Mouse (Mus musculus) Patski (cell line): ENCODE data around the gene Coro7. TPM values are rescaled to one million over a fixed set of nuclear protein-coding genes. Genes with fewer than 3 reads are reported as not detected.

Experiments used
- ATAC-seq: fragments of 100-300 bp; one replicate; pipeline ENCODE4 v1.8.0; 2021
- CTCF ChIA-PET: fragments of 350-600 bp; sonication (Branson Sonifier 250); formaldehyde crosslinking; loops from one replicate; lab custom pipeline; 2022; ENCODE audit warnings: inconsistent platforms; lab: Charles Lee
- POLR2A ChIA-PET: fragments of 350-600 bp; sonication (Branson Sonifier 250); formaldehyde crosslinking; loops from one replicate; lab custom pipeline; 2022; ENCODE audit warnings: antibody characterized with exemption, inconsistent platforms; lab: Charles Lee
- DNase-seq: peaks from one replicate; pipeline ENCODE4 v3.0.0-alpha.2; 2011; ENCODE audit warnings: low read depth, low spot score
- H3K27me3 ChIP-seq: fragments of 371-371 bp; one replicate; pipeline ENCODE4 v1.5.1; 2021
- CTCF ChIP-seq: fragments of 100-300 bp; IDR thresholded peaks from one replicate; pipeline ENCODE4 v1.5.1; 2021
- in situ Hi-C: fragments of 300-500 bp; cut with MboI; formaldehyde crosslinking; loops from 3 replicates; pipeline ENCODE4 v1.11.1; 2018; ENCODE audit warnings: low pct_unique_long_range_greater_than_20kb, mixed read lengths
- polyA plus RNA-seq: library from polyadenylated mRNA; unstranded; gene quantifications from one replicate; pipeline ENCODE4 v1.2.3, GENCODE M21; 2021

The Coro7 gene
- polyA plus RNA-seq, 1 experiment from 2014 or later: 28.4 TPM

DNA sequence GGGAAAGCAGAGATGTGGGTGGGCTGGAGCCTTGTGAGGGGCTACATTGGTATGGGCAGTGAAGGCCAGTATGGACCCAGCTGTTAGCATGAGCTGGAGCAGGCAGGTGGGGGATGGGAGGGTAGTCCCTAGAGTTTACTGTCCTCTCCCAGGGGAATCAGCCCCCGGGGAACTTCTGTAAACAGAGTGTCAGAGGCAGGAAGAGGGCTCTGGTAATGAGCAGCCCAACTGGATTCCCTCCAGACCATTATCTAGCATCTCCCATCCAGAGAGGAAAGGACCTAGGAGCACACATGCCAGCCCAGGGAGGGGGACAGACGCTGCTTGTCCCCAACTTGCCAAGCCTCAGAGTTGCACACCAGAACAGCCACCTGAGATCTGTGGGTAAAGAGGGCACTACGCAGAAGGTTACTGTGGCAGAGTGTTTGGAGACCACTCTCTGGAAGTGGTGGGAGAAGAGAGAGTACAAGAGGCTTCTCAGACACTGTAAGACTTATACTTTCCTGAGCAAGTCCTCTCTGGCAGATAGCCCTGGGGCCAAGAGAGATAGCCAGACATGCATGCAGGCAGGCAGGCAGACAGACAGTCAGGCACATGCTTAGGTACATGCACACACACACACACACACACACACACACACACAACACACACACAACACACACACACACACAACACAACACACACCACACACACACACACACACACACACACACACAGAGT, 38.3 kb downstream of the Coro7 start:
- no peak for DNase-seq
- ATAC-seq: no peak
- in situ Hi-C loops: no loop called here
- ChIA-PET POLR2A (interaction anchor here (4.7 kb wide), 1 partner anchor 14 kb away, joined by 28 read pairs; no protein-coding TSS in a partner anchor), CTCF (interaction anchor here (0.8 to 1.8 kb wide), 3 partner anchors 8 to 325 kb away, joined by 3 to 8 read pairs (median 5); no protein-coding TSS in a partner anchor)
- no peak for TF ChIP-seq CTCF
- no peaks in the 10 kb centered on the region for H3K27me3 ChIP-seq

DNA sequence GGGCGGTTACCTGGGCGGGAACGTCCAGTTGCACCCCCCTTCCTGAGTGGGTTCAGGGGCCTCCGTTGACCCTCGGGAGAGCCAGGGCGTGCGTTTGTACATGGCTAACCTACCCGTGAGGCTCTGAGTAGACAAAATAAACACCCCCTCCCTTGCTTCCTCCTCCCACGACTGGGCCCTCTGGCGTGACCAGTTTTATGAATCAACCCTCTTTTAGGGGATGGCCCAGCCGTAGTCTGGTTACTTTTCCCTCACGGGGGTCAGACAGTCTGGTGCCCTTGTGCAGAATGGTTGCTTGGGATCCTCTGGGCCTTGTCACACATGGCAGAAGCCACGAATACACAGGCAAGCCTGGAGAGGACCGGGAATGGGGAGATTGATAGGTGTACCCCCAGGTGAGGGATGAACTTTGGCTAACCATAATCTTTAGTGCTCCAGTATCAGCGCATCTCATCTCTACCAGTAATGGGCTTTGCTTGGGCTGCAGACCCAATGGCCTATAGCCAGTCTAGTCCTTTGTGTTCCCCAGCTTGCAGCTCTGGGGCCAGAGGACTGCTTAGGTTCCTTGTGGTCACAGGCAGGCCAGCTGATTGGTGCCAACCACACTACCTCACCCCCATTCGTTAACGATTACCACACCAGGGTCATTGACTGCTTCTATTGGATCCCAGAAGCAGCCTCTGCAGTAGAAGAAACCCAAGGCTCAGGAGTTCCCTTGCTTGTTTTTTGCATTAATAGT, 39.1 kb downstream of the Coro7 start:
- no peak for DNase-seq
- TF ChIP-seq CTCF: no peak
- in situ Hi-C loops: no loop called here
- peak; percentile 17 for ATAC-seq
- no peaks in the 10 kb centered on the region for H3K27me3 ChIP-seq
- POLR2A ChIA-PET: interaction anchor here (4.7 kb wide), 1 partner anchor 15 kb away, joined by 28 read pairs; no protein-coding TSS in a partner anchor
- CTCF ChIA-PET: interaction anchor here (1.4 kb wide), 1 partner anchor 10 kb away, joined by 5 read pairs; no protein-coding TSS in a partner anchor

GRCm38 (mm10) chr16:4639831-4640237, 39.7 kb downstream of the Coro7 start, which contains the start of the genes Vasn and Dnaja3:
TSS of gene Vasn (plus strand) at chr16:4639941.
TSS of gene Dnaja3 (plus strand) at chr16:4639989.
- H3K27me3 ChIP-seq: no peaks in the 10 kb centered on the region
- peak; percentile 70 for ATAC-seq
- DNase-seq: peak; percentile 59
- in situ Hi-C loops: no loop called here
- no peak for TF ChIP-seq CTCF
- ChIA-PET CTCF (interaction anchor here (3.5 kb wide), 1 partner anchor 28 kb away, joined by 18 read pairs; no protein-coding TSS in a partner anchor), POLR2A (no interaction called here)

DNA sequence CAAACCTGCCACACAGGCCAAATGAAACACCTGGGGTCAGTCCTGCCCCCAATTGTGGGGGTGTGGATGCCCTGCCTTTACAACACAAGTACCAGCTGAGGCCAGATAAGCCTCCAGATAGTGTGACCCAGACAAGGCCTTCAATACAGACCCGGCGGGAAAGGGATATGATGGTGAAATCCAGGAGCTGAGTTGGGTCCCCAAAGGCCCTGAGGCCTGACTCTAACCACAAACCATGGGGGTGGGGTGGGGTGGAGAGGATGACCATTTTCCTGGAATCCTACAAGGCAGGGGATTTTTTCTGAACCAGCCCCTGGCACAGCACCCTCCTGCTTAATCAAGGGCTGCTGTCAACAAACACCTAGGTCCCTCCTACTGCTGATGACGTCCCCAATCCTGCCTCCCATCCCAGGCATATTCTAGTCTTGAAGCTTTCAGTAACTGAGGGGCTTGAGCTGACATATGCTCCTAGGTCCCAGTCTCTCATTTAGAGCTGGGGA, 40.6 kb downstream of the Coro7 start:
- H3K27me3 ChIP-seq: no peaks in the 10 kb centered on the region
- TF ChIP-seq CTCF: no peak
- ChIA-PET POLR2A (interaction anchor here (0.8 kb wide), 1 partner anchor 13 kb away, joined by 4 read pairs; no protein-coding TSS in a partner anchor), CTCF (interaction anchor here (0.8 to 3.5 kb wide), 4 partner anchors 9 to 28 kb away, joined by 3 to 18 read pairs (median 6); no protein-coding TSS in a partner anchor)
- in situ Hi-C loops: no loop called here
- no peak for DNase-seq
- no peak for ATAC-seq

- no peak for TF ChIP-seq CTCF
- ChIA-PET POLR2A (interaction anchor here (1.1 to 1.2 kb wide), 2 partner anchors 9 to 11 kb away, joined by 3 read pairs; partner anchors contain the start of gene Pam16), CTCF (interaction anchor here (1.0 to 7.8 kb wide), 2 partner anchors 20 to 28 kb away, joined by 3 to 83 read pairs; no protein-coding TSS in a partner anchor)
- no peaks in the 10 kb centered on the region for H3K27me3 ChIP-seq
- DNase-seq: no peak
- in situ Hi-C loops: no loop called here
- ATAC-seq: no peak
These were observed 43.8 kb downstream of the Coro7 start for GRCm38 (mm10) chr16:4635760-4636159.

DNA sequence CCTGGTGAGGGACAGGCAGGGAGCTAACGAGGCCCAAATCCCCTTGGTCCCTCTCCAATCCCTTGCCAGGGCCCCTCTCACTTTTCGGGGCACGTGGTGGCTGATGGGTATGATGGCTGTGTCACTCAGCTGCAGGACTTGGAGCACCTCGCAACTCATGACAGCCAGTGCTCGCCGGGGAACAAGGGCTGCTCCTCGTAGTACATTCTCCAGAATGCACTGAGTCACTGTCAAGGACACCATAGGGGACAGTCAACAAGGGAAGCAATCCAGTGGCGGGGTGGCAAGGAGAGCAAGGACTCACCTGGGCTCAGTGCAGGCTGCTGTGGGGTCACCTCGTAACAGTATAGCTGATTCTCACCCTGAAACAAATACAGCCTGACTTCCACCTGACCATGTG, 44.9 kb downstream of the Coro7 start:
- no peak for TF ChIP-seq CTCF
- ChIA-PET CTCF (interaction anchor here (1.6 to 7.8 kb wide), 4 partner anchors 8 to 33 kb away, joined by 3 to 83 read pairs (median 29); no protein-coding TSS in a partner anchor), POLR2A (interaction anchor here (1.1 to 2.0 kb wide), 4 partner anchors 8 to 10 kb away, joined by 3 to 11 read pairs (median 5); partner anchors contain the start of gene Pam16)
- DNase-seq (no peak), ATAC-seq (no peak)
- no peaks in the 10 kb centered on the region for H3K27me3 ChIP-seq
- in situ Hi-C loops: loop anchor here (5.0 kb wide), 1 partner anchor 33 kb away; no protein-coding TSS in a partner anchor

- TF ChIP-seq CTCF: no peak
- ATAC-seq: peak; percentile 68
- ChIA-PET POLR2A (interaction anchor here (1.2 to 2.0 kb wide), 4 partner anchors 9 to 22 kb away, joined by 3 to 11 read pairs (median 8); no protein-coding TSS in a partner anchor), CTCF (interaction anchor here (0.8 to 7.8 kb wide), 8 partner anchors 9 to 158 kb away, joined by 3 to 83 read pairs (median 4); partner anchors contain the start of gene Pam16)
- in situ Hi-C loops: loop anchor here (5.0 kb wide), 1 partner anchor 34 kb away; no protein-coding TSS in a partner anchor
- DNase-seq: peak; percentile 75
- no peaks in the 10 kb centered on the region for H3K27me3 ChIP-seq
These were observed 45.9 kb downstream of the Coro7 start for GRCm38 (mm10) chr16:4633661-4634060.

- in situ Hi-C loops: loop anchor here (5.0 kb wide), 1 partner anchor 35 kb away; no protein-coding TSS in a partner anchor
- ChIA-PET CTCF (interaction anchor here (0.9 to 7.8 kb wide), 10 partner anchors 11 to 159 kb away, joined by 3 to 83 read pairs (median 4); partner anchors contain the start of gene Coro7), POLR2A (interaction anchor here (0.6 to 4.2 kb wide), 3 partner anchors 12 to 24 kb away, joined by 3 to 19 read pairs (median 4); no protein-coding TSS in a partner anchor)
- no peaks in the 10 kb centered on the region for H3K27me3 ChIP-seq
- TF ChIP-seq CTCF: no peak
- ATAC-seq (no peak), DNase-seq (no peak)
These were observed 47.5 kb downstream of the Coro7 start for GRCm38 (mm10) chr16:4632050-4632449.

- POLR2A ChIA-PET: interaction anchor here (0.6 to 4.2 kb wide), 2 partner anchors 26 to 53 kb away, joined by 3 to 19 read pairs; no protein-coding TSS in a partner anchor
- DNase-seq: no peak
- H3K27me3 ChIP-seq: no peaks in the 10 kb centered on the region
- CTCF ChIA-PET: interaction anchor here (0.7 to 7.8 kb wide), 14 partner anchors 9 to 160 kb away, joined by 3 to 83 read pairs (median 4); partner anchors contain the start of gene Cdip1
- TF ChIP-seq CTCF: no peak
- in situ Hi-C loops: loop anchor here (5.0 kb wide), 1 partner anchor 37 kb away; no protein-coding TSS in a partner anchor
- ATAC-seq: no peak
These were observed 49.6 kb downstream of the Coro7 start for GRCm38 (mm10) chr16:4629950-4630349.
